Mouse (Mus musculus) heart, embryonic 14.5 days (tissue): ENCODE measurements at regions not wholly inside any gene's neighbourhood (a gene's known extent, or its start where the extent isn't known, plus 50 kb on each side); places are given as distances from the start of the nearest gene placed in this dataset.

Experiments
- ATAC-seq: fragments of 200-750 bp; cut with Nextera tagmentation; 2 replicates; pipeline ENCODE4 v1.8.0; 2017; ENCODE audit warnings: low read depth, moderate TSS enrichment; ENCODE audit not compliant: insufficient number of reproducible peaks, insufficient read depth, low FRiP score
- H3K27ac ChIP-seq, 2 experiments: fragments of 200-500 bp in 1 of 2; fragments of 300-500 bp in 1 of 2; sonication (generic) in 1 of 2; replicated peaks in 1 of 2; 2 replicates each; pipeline ENCODE4 v1.5.1; 2012 to 2014; ENCODE audit warnings: low read depth in 2 of 2, low read length in 2 of 2, control low read depth in 1 of 2, mild to moderate bottlenecking in 1 of 2, mixed read lengths in 1 of 2; ENCODE audit not compliant: control insufficient read depth in 1 of 2, insufficient read depth in 1 of 2
- H3K27me3 ChIP-seq: fragments of 300-500 bp; sonication (generic); 2 replicates; pipeline ENCODE4 v1.6.1; 2014; ENCODE audit warnings: mild to moderate bottlenecking, low read length, control low read depth; ENCODE audit not compliant: control insufficient read depth, insufficient read depth
- H3K36me3 ChIP-seq: fragments of 300-500 bp; sonication (generic); 2 replicates; pipeline ENCODE4 v1.6.1; 2014; ENCODE audit warnings: mild to moderate bottlenecking, control low read depth, low read length, mixed read lengths; ENCODE audit not compliant: control insufficient read depth, insufficient read depth
- H3K4me1 ChIP-seq, 2 experiments: fragments of 200-500 bp in 1 of 2; fragments of 300-500 bp in 1 of 2; sonication (generic) in 1 of 2; 2 replicates each; pipeline ENCODE4 v1.6.1; 2012 to 2014; ENCODE audit warnings: low read length in 2 of 2, control low read depth in 1 of 2, mixed read lengths in 1 of 2; ENCODE audit not compliant: control insufficient read depth in 2 of 2, insufficient read depth in 2 of 2
- H3K4me2 ChIP-seq: fragments of 300-500 bp; sonication (generic); 2 replicates; pipeline ENCODE4 v1.6.1; 2014; ENCODE audit warnings: mild to moderate bottlenecking, low read length
- H3K4me3 ChIP-seq, 2 experiments: fragments of 200-500 bp in 1 of 2; fragments of 300-500 bp in 1 of 2; sonication (generic) in 1 of 2; 2 replicates each; pipeline ENCODE4 v1.5.1; 2012 to 2014; ENCODE audit warnings: low read length in 2 of 2, mild to moderate bottlenecking in 2 of 2, control low read depth in 1 of 2, low read depth in 1 of 2, moderate library complexity in 1 of 2; ENCODE audit not compliant: control insufficient read depth in 1 of 2, insufficient read depth in 1 of 2
- H3K9ac ChIP-seq: fragments of 300-500 bp; sonication (generic); 2 replicates; pipeline ENCODE4 v1.6.1; 2014; ENCODE audit warnings: mild to moderate bottlenecking, low read length
- H3K9me3 ChIP-seq: fragments of 300-500 bp; sonication (generic); 2 replicates; pipeline ENCODE4 v1.6.1; 2016; ENCODE audit warnings: low read length, control low read depth; ENCODE audit not compliant: control insufficient read depth
- WGBS: fragments of 180-500 bp; shearing (Covaris S2); extraction: QIAGEN DNeasy Blood & Tissue Kit; methylation state at CpG from one replicate; pipeline ENCODE4 v1.1.7; 2014; 5-methylcytosine and 5-hydroxymethylcytosine counted together

GRCm38 (mm10) chr2:92767476-92768005 is 147.4 kb upstream of the Syt13 start:
- Histone ChIP-seq H3K4me3 (no peak overlapping the region), H3K9ac (no peak overlapping the region), H3K9me3 (0 out of 2 replicates have a peak, but pooled peaks cover 4% of the 10 kb centered on the region), H3K4me1 (no peaks in the 10 kb centered on the region), H3K36me3 (no peaks in the 10 kb centered on the region), H3K27ac (no peak overlapping the region), H3K4me2 (no peak overlapping the region), H3K27me3 (no peaks in the 10 kb centered on the region)
- no peak for ATAC-seq
- 85% methylated on average over 5 of the region's 5 CpGs for WGBS

DNA sequence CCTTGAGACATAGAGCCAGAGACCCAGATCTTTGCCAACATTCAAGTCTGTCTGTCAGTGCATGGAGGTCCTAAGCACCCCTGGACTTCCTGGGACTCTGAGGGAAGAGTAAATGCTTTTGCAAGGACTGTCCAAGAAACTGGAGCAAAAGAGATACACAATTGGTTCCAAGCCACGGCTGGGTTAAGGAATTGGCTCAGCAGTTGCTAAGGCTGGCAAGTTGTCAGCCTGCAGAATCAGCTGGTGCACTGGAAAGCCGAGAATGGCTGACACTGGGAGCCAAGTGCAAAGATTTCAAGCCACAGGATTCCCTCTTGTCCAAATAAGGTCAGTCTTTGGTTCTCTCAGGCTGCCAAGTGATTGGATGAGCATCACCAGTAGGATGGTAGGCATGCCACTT is 146.8 kb upstream of the Syt13 start:
- 52% methylated on average over 2 of the region's 2 CpGs for WGBS
- no peaks in the 10 kb centered on the region for H3K36me3 ChIP-seq
- H3K4me3 ChIP-seq = no peak overlapping the region
- no peaks in the 10 kb centered on the region for H3K27me3 ChIP-seq
- no peak overlapping the region for H3K27ac ChIP-seq
- ATAC-seq = no peak
- no peak overlapping the region for H3K9ac ChIP-seq
- no peak overlapping the region for H3K4me2 ChIP-seq
- H3K4me1 ChIP-seq = no peaks in the 10 kb centered on the region
- 0 out of 2 replicates have a peak, but pooled peaks cover 4% of the 10 kb centered on the region for H3K9me3 ChIP-seq

DNA sequence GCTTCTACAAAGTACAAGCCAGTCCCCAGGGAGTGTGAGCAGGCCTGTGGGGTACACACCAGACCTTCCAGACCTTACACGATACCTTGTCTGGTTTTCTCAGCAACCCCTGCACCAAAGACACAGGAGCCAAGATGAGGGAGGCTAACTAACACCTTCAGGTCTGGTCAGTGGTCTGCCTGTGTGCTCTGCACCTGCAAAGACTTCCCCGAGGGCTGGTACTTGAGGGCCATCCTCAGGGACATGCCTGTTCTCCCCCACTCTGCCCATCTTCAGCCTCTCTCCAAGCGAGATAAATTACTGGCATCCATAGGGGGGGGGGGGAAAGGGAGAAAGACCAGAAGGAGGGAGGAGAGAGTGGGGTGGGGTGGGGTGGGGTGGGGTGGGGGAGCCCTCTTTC is 145.8 kb upstream of the Syt13 start:
- Histone ChIP-seq H3K27ac (no peak overlapping the region), H3K27me3 (no peaks in the 10 kb centered on the region), H3K4me3 (no peak overlapping the region), H3K36me3 (no peaks in the 10 kb centered on the region), H3K9me3 (0 out of 2 replicates have a peak, but pooled peaks cover 4% of the 10 kb centered on the region), H3K4me2 (no peak overlapping the region), H3K4me1 (no peaks in the 10 kb centered on the region), H3K9ac (no peak overlapping the region)
- no peak for ATAC-seq
- 54% methylated on average over 3 of the region's 3 CpGs for WGBS

GRCm38 (mm10) chr2:92770098-92770497 is 144.8 kb upstream of the Syt13 start:
- no peaks in the 10 kb centered on the region for H3K36me3 ChIP-seq
- H3K9me3 ChIP-seq = 0 out of 2 replicates have a peak, but pooled peaks cover 4% of the 10 kb centered on the region
- H3K4me3 ChIP-seq = no peak overlapping the region
- no peaks in the 10 kb centered on the region for H3K4me1 ChIP-seq
- H3K4me2 ChIP-seq = no peak overlapping the region
- ATAC-seq = no peak
- no peaks in the 10 kb centered on the region for H3K27me3 ChIP-seq
- H3K27ac ChIP-seq = no peak overlapping the region
- no peak overlapping the region for H3K9ac ChIP-seq
- 83% methylated on average over 5 of the region's 5 CpGs for WGBS

- H3K27ac ChIP-seq = no peak overlapping the region
- WGBS = 54% methylated on average over 7 of the region's 7 CpGs
- no peak overlapping the region for H3K4me3 ChIP-seq
- no peak overlapping the region for H3K9ac ChIP-seq
- no peaks in the 10 kb centered on the region for H3K4me1 ChIP-seq
- no peak overlapping the region for H3K4me2 ChIP-seq
- H3K9me3 ChIP-seq = 0 out of 2 replicates have a peak, but pooled peaks cover 4% of the 10 kb centered on the region
- ATAC-seq = no peak
- H3K36me3 ChIP-seq = no peaks in the 10 kb centered on the region
- no peaks in the 10 kb centered on the region for H3K27me3 ChIP-seq
Measured at GRCm38 (mm10) chr2:92772623-92773022, 142.3 kb upstream of the Syt13 start.

DNA sequence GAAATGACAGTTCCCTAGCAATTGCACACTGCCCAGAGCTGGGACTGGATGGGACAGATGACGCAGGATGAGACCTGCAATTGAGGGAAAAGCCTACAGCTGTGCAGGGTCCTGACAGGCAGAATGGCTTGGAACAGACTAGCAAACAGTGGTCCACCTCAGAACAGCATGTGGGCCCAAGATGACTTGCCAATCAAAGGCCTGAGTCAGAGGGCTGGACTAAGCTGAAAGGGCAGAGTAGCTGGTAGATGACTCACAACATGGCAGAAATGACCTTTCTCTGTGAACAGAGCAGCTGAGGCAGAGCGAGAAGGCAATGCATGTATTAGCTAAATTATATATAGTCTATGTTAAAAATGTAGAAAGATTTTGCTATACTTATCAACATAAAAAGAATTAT is 138.4 kb upstream of the Syt13 start:
- 92% methylated on average over 2 of the region's 2 CpGs for WGBS

GRCm38 (mm10) chr2:92779101-92779500 is 135.8 kb upstream of the Syt13 start:
- H3K9ac ChIP-seq = no peak overlapping the region
- ATAC-seq = no peak
- H3K4me2 ChIP-seq = no peak overlapping the region
- no peaks in the 10 kb centered on the region for H3K9me3 ChIP-seq
- 38% methylated on average over 1 of the region's 1 CpGs for WGBS
- no peak overlapping the region for H3K4me3 ChIP-seq
- H3K36me3 ChIP-seq = no peaks in the 10 kb centered on the region
- H3K27me3 ChIP-seq = no peaks in the 10 kb centered on the region
- H3K27ac ChIP-seq = no peak overlapping the region
- no peaks in the 10 kb centered on the region for H3K4me1 ChIP-seq

More for the DNA sequence above, 138.4 kb upstream of the Syt13 start:
- no peak for ATAC-seq
- Histone ChIP-seq H3K27me3 (no peaks in the 10 kb centered on the region), H3K4me2 (no peak overlapping the region), H3K4me3 (no peak overlapping the region), H3K9ac (no peak overlapping the region), H3K36me3 (no peaks in the 10 kb centered on the region), H3K27ac (no peak overlapping the region), H3K4me1 (no peaks in the 10 kb centered on the region), H3K9me3 (no peaks in the 10 kb centered on the region)

GRCm38 (mm10) chr2:92780021-92780420 is 134.9 kb upstream of the Syt13 start:
- no peak overlapping the region for H3K9ac ChIP-seq
- ATAC-seq = no peak
- H3K9me3 ChIP-seq = no peaks in the 10 kb centered on the region
- no peak overlapping the region for H3K27ac ChIP-seq
- H3K4me2 ChIP-seq = no peak overlapping the region
- H3K27me3 ChIP-seq = no peaks in the 10 kb centered on the region
- no peaks in the 10 kb centered on the region for H3K4me1 ChIP-seq
- H3K36me3 ChIP-seq = no peaks in the 10 kb centered on the region
- no peak overlapping the region for H3K4me3 ChIP-seq
- WGBS = 77% methylated on average over 1 of the region's 1 CpGs
